Mouse (Mus musculus) heart, postnatal 36 days (tissue): Measurements from ENCODE around the gene Nup50. TPM values are rescaled to one million over a fixed set of nuclear protein-coding genes. Genes with fewer than 3 reads are reported as not detected.

Experiments used
- DNase-seq, 2 experiments: peaks; one replicate each; pipeline ENCODE4 v3.0.0; 2021 to 2022
- intact Hi-C: fragments of 180-260 bp; cut with DNase I; formaldehyde crosslinking; loops from one replicate; pipeline ENCODE4 v1.15.1; 2025
- microRNA-seq, 2 experiments: library from miRNA; unstranded; fragments of <30 nt; microRNA quantifications; one replicate each; pipeline ENCODE4 v1.2.0; 2021; ENCODE audit warnings: borderline number of aligned reads in 2 of 2
- total RNA-seq, 2 experiments: library from RNA; stranded (reverse); gene quantifications; 2 replicates each; pipeline ENCODE4 v1.2.3; 2021

Gene Nup50
- total RNA-seq, 2 experiments from 2014 or later, result 14.9 to 17.2 TPM

- intact Hi-C loops, result loop anchor here (5.0 kb wide), 1 partner anchor 135 kb away; no protein-coding TSS in a partner anchor
- DNase-seq, result peak in 1 of 2 experiments; percentile 54
Measured at GRCm38 (mm10) chr15:84987020-84987815, 64.0 kb downstream of the Nup50 start.

GRCm38 (mm10) chr15:84987874-84988825, 64.9 kb downstream of the Nup50 start, which contains the start of gene 5031439G07Rik:
Gene 5031439G07Rik, minus strand, starts transcription at chr15:84988551.
- intact Hi-C loops, result loop anchor here (2.0 to 5.0 kb wide), 2 partner anchors 63 to 136 kb away; no protein-coding TSS in a partner anchor
- peak; percentile 88 to 90 for DNase-seq

DNA sequence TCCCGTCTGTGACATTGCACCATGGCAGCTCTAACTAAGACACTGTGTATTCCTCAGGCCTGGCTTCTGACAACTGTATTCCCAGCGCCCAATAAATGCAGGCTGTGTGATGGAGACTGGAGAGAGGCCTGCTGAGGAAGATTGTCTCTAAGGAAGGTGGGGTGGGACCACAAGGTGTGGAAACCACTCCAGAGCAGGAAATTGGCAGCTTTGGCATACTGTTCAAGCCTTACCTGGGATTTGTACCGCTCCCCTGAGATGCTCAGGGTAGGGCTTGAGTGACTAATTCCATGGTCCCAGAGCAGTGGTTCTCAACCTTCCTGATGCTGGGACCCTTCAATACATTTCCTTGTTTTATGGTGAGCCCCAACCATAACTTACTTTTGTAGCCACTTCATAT, 65.9 kb downstream of the Nup50 start:
- intact Hi-C loops, result loop anchor here (2.0 to 5.0 kb wide), 2 partner anchors 64 to 137 kb away; no protein-coding TSS in a partner anchor
- no peak for DNase-seq

DNA sequence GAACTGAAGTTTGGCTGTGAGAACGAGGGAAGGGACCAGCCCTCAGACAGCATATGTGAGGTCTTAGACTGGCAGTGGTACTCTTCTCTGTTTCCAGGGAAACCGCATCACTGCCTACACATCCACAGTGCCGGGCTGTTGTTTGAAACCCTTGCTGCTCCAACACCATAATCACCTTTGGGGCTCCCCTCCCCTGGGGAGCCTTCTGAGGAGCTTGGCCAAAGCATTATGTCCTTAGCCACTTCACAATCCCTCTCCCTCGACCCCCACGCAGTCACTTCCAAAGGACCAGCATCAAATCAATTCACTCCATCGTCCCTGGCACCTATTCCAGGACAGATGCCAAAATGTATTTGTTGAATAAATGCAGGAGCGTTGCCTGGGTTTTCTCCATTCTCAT, 66.6 kb downstream of the Nup50 start:
- intact Hi-C loops, result loop anchor here (2.0 to 5.0 kb wide), 2 partner anchors 65 to 137 kb away; no protein-coding TSS in a partner anchor
- DNase-seq, result no peak

Small RNAs within 50 kb of the gene (microRNA-seq; reads per million reads assigned to microRNA genes)
- gene Mir1249, result 78.1 to 85.4 reads per million in 2 experiments

Other genes starting within 250 kb of the Nup50 start
- gene Arhgap8, start 203.4 kb upstream of the Nup50 start, total RNA-seq, result under 1 TPM; 0.60 to 0.92 TPM
- 1 to 10 TPM; 1.0 to 1.3 TPM for gene Phf21b, start 67.4 kb upstream of the Nup50 start, total RNA-seq
- under 1 TPM; 0.11 to 0.17 TPM for gene Gm29666, start 3.4 kb upstream of the Nup50 start, total RNA-seq
- 10 to 100 TPM; 25.7 to 29.2 TPM for gene 5031439G07Rik, start 65.1 kb downstream of the Nup50 start, total RNA-seq
- gene Upk3a, start 93.7 kb downstream of the Nup50 start, total RNA-seq, result not detected
- gene Fam118a, start 105.5 kb downstream of the Nup50 start, total RNA-seq, result 1 to 10 TPM; 7.1 to 7.2 TPM
- gene Smc1b, start 208.6 kb downstream of the Nup50 start, total RNA-seq, result not detected
- gene Ribc2, start 208.7 kb downstream of the Nup50 start, total RNA-seq, result not detected